Mouse (Mus musculus) adrenal gland, postnatal 14 days (tissue): ENCODE data around the gene 1700074P13Rik. TPM values are rescaled to one million over a fixed set of nuclear protein-coding genes. Genes with fewer than 3 reads are reported as not detected.
"Not testable (repeated sequence)": the region's sequence is repeated elsewhere in the genome, so short reads cannot be mapped to it uniquely, and the experiment has no call there.

Source experiments
- DNase-seq: peaks from one replicate; pipeline ENCODE4 v3.0.0; 2021; ENCODE audit warnings: mixed read lengths
- long read RNA-seq, 2 experiments: library from polyadenylated mRNA; stranded (forward); transcript quantifications; one replicate each; pipeline ENCODE4 v2.0.0; 2021
- total RNA-seq: library from RNA; stranded (reverse); gene quantifications from 2 replicates; pipeline ENCODE4 v1.2.3, GENCODE M21; 2021

The 1700074P13Rik gene
- total RNA-seq: not detected in 2 replicates
- long read RNA-seq, experiment 1: 0 reads
- long read RNA-seq, experiment 2: 0 reads

DNA sequence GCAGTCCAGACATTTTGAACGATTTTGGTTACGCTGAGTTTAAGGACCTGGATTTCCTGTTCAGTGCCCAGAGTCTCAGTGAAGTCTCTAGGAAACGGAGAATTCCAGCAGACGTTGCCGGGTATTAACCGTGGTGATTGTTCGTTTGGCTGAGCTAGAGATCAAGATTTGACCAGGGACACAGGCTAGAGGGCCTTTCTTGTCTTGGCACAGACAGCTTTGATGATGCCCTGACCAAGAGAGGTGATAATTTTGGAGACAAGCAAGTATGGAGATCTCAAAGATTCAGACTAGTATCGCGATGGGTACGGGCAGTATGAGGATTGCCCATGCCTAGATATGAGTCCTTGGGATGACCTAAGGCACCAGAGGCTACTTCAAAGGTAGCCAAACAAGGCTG, at the start of gene 1700074P13Rik:
Gene 1700074P13Rik, minus strand, starts transcription at position 101 of the 400 bp plus-strand sequence.
- no peak for DNase-seq

GRCm38 (mm10) chr6:40964454-40964853, 24.1 kb upstream of the 1700074P13Rik start, which contains the start of gene 1810009J06Rik:
Gene 1810009J06Rik (plus strand): TSS chr6:40964754.
- DNase-seq: not testable (repeated sequence)

DNA sequence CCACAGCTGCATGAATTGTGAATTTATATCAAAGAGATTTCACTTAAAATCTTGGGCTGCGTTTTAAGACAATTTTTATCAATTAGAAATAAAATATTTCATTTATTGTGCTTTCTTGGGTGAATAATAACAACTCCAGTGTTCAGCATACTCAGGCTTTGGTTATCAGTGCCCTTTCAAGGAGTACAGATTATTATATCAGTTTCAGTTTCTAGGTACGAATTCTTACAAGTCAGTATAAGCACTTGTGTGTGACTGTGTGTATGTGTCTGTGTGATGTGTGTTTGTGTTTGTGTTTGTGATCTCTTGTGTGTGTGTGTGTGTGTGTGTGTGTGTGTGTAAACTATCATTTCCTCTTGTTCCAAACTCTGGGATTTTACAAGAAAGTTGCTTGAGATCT, 13.4 kb upstream of the 1700074P13Rik start:
- no peak for DNase-seq

GRCm38 (mm10) chr6:40951770-40952169, 11.4 kb upstream of the 1700074P13Rik start, which contains the start of gene Gm4744:
Gene Gm4744 (minus strand): TSS chr6:40951870.
- no peak for DNase-seq

DNA sequence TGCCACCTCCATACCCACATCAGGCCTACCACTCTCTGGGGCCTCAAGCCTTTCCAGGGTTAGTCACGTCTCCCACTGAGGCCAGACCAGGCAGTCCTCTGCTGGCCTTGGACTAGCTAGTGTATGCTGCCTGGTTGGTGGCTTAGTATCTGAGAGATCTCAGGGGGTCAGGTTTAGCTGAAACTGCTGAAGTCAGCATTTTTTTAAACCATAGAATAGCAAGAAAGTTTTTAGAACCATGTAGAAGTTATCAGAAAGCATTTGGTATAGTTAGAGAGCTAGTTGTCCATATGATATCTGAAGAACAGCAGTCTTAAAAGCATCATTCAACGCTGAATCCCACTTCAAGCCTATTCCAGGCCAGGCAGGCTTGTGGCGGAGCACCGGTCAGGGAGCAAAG, 20.4 kb downstream of the 1700074P13Rik start:
- DNase-seq: no peak

DNA sequence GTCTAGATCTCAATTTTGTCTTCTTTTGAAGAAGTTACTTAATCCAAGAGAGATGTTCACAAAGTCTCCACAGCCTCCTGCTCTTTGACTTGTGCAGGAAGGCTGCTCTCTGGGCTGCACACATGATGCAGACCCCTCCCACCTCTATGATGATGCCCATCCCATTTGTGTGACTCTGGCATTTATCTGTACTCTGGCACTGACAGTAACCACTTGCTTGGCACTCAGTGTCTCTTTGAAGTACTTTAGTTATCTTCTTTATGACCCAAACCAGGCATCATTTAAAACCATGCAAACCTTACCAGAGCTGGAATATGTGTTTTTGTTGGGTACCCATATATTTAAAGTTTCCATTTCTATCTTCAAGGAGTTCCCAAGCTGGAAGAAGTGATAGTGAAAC, 40.1 kb downstream of the 1700074P13Rik start, which contains the start of gene Prss58:
Gene Prss58, minus strand, starts transcription at position 101 of the 400 bp plus-strand sequence.
- DNase-seq: no peak

DNA sequence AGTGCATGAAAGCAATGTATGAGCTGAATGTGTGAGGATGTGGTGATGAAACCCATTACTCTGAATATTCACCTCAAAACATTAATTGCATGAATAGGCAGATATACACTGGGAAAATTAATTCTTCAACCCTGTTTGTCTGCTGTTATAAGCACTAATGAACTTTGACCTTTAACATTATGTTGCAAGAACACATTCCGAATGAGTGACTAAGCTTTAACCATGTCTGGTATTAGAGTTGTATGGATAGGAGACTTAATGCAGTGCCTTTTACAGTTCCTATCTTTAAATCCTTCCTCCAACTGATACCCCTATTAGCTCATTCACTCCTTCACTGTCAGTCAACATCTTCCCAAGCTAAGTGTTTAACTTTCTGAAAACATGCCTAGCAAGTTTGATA, 45.6 kb downstream of the 1700074P13Rik start:
- DNase-seq: no peak

- DNase-seq: peak; percentile 60
Measured at GRCm38 (mm10) chr6:40893577-40893976, 46.8 kb downstream of the 1700074P13Rik start.

GRCm38 (mm10) chr6:40891754-40892153, 48.6 kb downstream of the 1700074P13Rik start:
- no peak for DNase-seq

GRCm38 (mm10) chr6:40890973-40891372, 49.4 kb downstream of the 1700074P13Rik start:
- DNase-seq: no peak

- no peak for DNase-seq
Measured at GRCm38 (mm10) chr6:40887394-40887793, 53.0 kb downstream of the 1700074P13Rik start, which contains the start of gene Moxd2. Gene Moxd2 (minus strand): TSS chr6:40887494.

Other genes starting within 250 kb of the 1700074P13Rik start
- not detected in 2 replicates for gene Moxd2, start 53.1 kb downstream of the 1700074P13Rik start, total RNA-seq
- not detected in 2 replicates for gene Prss58, start 40.2 kb downstream of the 1700074P13Rik start, total RNA-seq
- gene Gm4744, start 11.3 kb upstream of the 1700074P13Rik start, total RNA-seq: not detected in 2 replicates
- gene 1810009J06Rik, start 24.2 kb upstream of the 1700074P13Rik start, total RNA-seq: not detected in 2 replicates
- gene Gm2663, start 58.9 kb upstream of the 1700074P13Rik start, total RNA-seq: not detected in 2 replicates
- not detected in 2 replicates for gene 2210010C04Rik, start 95.0 kb upstream of the 1700074P13Rik start, total RNA-seq